Mouse (Mus musculus): ENCODE data around the gene Ube2i.

Gene Ube2i

DNA sequence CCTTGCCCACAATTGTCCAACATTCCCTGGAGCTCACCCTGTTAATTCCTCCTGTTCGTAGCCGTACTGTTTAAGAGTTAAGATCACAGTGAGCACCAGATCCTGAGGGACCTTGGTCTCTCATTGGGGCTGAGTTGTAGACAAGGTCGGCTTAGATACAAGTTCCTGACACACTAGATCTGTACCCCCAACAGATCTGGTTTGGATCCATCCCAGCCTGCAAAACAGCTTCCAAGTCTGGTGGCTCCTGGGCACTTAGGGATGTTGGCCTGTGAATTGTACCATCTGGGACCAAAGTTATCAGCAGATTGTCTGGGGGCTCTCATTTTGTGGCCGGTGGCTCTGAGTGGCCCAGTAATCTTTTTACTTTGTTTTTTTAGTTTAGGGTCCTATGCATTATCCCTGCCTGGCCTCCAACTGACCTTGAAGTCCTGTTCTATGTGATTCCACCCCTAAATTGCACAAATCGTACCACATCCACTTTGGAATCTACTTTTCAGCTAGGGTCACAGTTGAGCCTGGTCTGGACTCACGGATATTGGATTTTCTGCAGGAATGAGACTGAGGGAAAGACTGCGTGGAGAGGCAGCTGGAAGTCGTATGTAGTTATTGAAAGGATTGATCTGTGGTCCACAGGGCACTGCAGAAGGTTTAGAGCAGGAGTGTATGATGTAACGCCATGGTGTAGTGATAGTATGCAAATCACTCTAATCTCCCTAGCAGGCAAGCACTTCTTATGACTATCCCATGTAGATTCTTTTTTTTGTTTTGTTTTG is at the start of gene Ube2i:
Gene Ube2i (minus strand): TSS at position 52 of the 776 bp plus-strand sequence.
- DNase-seq, result no peak

DNA sequence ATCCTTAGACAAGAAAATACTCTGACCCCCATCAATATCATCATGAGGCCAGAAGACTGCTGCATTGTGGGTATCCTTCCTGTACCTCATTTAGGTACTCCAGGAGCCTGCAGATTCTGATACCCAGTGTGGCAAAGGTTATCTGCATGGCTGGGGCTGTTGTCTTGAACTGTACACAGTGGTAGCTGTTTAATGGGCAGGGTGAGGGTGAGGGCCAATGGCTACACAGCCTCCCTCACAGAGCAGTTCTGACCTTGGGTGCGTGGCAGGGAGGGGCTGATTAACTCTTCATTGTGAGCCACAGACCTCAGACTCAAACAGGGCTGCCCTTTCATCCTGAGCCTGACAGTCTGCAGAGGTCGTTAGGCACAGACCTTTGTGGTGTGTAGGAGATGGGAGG is 48.5 kb upstream of the Ube2i start:
- no peak for DNase-seq

DNA sequence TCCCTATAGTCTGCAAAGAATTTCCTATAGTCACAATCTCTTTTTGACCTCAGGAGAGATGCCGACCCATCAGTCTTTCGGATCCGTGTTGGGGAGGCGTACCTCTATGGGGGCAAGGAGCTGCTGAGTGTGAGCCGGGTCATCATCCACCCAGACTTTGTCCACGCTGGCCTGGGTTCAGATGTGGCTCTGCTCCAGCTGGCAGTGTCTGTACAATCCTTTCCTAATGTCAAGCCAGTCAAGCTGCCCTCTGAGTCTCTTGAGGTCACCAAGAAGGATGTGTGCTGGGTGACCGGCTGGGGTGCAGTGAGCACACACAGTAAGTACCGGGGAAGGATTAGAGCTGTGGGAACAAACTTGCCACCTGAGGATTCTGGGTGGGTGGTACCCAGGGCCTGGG is 46.4 kb upstream of the Ube2i start:
- no peak for DNase-seq

DNA sequence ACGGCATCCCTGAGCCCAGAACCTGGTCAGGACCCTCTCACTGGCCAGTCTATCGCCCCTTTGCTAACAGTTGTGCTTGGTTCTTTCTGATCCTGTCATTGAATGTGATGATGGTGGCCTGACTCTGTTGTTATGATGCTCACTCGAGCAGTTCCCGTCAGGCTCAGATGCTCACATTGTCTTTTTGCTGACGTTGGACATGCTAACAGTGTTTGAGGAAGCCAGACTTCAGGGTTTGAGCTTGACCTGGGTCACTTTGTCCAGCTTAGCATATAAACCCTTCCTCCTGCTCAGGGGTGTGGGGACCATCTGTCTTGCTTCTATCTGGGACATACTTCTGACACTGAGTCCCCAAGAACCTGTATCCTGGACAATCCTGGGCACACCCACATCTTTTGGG is 43.9 kb upstream of the Ube2i start, which contains the start of gene Prss29:
Gene Prss29 (plus strand): TSS at position 301 of the 400 bp plus-strand sequence.
- no peak for DNase-seq

DNA sequence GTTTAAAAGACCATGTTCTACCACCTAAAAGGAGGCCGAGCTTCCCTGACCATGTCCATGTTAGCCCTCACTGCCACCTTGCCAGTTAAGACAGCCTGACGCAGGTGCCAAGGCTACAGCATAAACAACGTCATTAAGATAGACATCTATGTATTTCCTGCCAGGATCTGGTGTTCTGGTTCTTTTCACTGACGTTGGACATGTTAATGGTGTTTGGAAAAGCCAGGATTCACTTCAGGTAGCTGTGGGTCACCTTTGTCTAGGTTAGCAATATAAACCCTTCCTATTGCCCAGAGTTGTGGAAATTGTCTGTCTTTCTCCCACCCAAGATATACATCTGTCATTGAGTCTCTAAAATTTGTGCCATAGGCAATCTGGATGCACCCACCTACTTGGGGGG is 33.9 kb upstream of the Ube2i start, which contains the start of gene Prss28:
Gene Prss28 (plus strand): TSS at position 301 of the 400 bp plus-strand sequence.
- no peak for DNase-seq

DNA sequence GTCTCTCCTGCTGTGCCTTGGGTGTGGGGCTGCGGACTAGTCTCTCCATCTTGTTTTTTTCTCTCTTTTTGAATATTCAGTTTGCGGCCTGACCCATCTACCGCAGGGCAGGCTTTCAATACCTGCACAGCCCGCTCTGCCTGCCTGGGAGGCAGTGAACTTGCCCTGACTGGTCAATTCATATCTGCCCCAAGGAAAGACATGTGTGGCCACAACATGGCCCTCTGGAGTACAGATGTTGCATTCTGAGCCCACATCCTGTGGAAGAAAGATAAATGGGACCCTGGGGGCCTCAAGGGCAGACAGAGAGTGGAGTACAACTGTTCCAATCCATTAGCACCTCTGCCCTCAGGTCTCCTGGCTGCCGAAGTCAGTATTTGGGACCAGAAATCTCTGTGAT is 23.7 kb upstream of the Ube2i start, which contains the start of gene Prss34:
Gene Prss34 (plus strand): TSS at position 301 of the 400 bp plus-strand sequence.
- no peak for DNase-seq

DNA sequence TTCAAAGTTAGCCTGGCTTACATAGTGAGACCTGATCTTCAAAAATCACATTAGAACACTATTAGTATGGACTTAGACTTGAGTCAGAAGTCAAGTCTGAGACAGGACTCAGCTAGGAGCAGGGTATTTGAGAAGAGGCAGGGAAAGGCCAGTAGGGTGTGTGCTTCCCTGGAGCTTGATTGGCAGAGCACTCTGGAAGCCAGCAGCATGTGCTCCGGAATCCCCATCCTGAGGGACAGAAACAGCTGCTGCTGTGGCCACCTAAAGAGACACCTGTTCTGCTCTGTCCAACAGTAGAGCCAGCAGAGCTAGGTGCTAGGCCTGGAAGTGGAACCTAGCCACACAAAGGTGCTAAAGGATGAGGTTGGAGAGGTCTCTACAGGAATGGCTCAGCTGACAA is 19.7 kb upstream of the Ube2i start:
- no peak for DNase-seq

DNA sequence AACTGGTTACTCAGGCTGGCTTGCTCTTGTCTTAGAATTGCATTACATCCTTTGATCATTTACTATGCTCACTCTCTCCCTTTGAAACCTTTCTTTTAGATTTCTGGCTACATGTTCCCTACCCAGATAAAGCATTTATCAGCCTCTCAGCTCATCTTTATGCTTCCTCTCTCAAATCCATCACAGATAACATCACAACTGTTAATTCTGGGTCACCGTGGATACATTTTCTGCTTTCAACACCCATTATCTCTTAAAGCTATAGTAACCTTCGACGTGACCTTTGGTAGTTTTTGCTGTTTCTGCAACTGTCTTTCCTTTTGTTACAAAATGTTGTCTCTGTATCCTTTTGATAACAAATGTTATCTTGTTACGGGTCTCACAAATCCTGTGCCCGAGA is 19.1 kb upstream of the Ube2i start:
- no peak for DNase-seq

DNA sequence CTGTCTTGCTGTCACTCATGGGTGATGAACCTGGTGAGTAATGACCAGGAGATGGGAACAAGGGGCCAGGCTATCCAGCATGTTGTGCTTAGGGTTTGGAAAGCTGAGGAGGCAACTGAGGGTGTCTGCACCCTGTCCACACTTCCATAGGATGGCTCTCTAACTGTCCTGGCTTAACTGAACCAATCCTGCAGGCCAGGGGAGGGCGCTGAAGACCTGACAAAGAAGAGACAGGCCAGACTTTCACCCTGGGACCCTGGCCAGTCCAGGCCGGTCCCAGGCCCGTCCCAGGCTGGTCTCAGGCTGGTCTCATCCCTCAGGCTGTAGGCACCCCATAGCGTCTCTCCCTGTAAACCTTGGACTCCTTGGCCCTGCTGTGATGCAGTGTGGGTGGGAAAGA is 16.0 kb upstream of the Ube2i start:
- no peak for DNase-seq

DNA sequence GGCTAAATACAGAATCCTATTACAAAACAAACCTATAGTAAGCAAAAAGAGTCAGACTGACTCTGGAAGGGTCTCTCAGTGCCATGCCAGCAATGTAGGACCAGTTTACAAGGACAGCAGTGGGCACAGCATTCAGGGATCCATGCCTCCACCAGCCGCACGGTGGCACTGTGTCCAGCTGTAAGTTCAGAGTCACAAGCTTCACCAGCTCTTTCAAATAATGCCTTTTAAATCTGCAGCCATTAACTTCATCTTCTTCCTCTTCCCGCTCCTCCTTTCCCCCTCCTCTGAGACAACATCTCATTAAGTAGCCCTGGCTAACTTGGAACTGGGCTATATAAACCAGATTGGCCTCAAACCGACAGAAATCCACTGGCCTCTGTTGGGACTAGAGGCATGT is 14.4 kb upstream of the Ube2i start:
- DNase-seq, result no peak

DNA sequence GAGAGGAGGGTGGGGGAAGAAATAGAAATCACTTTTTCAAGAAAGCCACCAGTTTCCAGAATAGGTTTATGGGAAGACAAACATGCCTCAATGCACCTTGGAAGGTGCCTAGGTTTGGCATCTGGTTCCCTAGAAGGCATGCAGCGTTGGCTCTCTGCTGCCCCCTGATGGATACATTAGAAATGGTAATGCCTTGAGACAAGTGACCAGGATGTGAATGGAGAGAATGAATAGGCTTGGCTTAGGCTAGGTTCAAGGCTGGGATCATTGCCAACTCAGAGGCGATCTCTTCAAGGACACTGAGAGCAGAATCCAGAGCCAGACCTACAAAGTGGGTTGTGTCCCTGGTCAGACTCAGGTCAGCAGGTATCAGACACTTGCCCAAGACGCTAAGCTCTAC is 10.6 kb upstream of the Ube2i start:
- DNase-seq, result peak; percentile 22 to 42

DNA sequence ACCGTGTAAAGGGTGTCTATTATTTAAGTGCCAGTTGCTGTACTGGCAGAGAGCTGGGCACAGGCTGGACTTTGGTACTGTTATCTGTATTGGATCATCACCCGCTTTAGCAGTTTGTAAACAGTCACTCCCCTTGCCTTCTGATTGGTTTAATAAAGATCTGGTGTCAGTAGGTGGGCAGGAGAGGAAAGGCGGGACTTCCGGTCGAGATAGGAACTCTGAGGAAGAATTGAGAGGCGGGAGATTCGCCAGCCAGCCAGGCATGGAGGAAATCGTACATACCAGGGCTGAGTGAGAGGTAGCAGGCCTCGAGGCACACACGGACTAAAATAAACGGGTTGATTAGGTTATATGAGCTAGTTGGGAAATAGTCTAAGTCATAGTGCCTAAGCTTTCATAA is 7.7 kb upstream of the Ube2i start:
- DNase-seq, result peak in 1 of 2 experiments; percentile 29

DNA sequence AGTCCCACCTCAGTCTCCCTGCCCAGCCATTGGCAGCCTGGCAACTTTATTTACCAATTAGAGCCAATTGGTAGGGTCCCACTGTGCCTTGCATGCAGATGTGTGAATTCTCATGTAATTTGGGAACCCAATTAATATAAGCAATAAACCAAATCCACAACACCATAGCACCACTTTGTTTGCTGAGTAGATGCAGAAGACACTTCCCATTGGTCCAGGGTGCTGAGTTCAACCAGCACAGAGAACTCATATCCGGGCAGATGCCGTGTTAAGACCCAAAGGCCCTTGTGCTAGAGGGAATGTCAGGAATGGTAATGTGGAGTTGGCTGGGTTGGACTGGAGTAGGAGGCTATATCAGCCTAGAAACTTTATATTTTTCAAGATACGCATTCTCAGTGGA is 1.4 kb upstream of the Ube2i start:
- DNase-seq, result no peak

DNA sequence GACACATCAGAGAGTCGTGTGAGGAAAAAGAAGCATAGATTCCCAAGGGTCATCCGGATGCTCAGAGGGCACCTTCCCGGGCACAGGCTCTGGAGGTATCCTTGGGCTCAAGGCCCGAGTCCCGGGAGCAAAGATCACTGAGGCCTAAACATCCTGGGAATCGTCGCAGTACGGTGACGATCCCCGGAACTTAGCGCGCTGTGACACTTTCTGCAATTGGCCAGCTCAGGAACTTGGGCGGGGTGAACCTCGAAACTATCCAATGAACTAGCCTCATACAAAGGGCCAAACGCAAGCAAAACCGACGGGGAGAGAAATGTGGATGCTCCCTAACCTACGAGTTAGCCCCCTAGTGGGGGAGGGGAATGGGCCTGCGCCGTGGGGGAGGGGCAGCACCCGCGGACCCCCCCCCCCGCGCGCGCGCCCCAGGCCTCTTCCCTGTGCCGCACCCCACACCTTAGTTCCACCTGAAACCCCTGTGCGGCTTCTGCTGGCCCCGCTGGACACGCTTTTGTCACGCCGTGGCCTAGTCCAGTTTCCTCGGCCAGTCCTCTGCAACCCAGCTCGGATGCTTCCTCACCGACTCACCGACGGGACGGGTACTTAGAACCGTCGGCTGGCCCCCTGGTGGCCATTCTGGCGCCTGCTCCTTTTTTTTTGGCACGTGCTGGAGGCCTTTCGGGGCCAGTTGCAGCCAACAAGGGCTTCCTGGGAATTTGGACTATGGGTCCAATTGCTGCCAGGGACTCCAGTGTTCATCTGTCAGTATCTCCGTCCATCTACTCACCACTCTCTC is 518 bp downstream of the Ube2i start:
- peak; percentile 80 to 92 for DNase-seq

DNA sequence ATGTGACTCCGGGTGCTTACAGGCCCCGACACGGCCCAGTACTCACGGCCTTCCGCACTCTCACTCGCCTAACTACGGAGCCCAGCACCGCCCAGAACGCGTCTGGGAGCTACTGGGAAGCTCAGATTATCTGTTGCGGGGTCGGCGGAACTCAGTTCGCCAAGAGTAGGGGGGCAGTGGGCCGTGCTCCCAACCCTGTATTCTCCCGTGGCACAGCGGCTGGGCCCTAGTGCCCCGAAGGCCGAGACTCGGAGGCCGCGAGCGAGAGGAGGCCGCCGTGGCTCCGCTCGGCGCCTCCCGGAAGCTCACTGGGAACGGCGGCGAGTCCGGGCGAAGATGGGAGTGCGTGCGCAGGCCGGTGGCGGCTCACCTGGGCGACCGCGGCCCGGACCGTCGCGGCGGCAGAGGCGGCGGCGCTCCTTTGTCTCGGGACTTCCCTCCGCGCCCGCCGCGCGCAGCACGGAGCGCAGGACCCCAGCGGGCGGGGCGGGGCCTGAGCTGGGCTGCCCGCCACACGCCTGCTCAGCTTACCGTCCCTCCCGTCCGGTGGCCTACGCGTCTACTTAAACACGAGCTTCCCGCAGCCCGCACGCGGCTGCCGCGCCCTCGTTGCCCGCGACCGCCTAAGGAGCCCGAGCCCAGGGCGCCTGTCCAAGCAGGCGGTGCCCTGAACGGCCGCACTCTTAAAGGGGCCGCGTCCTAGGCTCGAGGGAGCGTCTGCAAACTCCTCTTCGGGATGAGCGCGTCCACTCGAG is 1.3 kb downstream of the Ube2i start:
- peak in 1 of 2 experiments; percentile 71 for DNase-seq

DNA sequence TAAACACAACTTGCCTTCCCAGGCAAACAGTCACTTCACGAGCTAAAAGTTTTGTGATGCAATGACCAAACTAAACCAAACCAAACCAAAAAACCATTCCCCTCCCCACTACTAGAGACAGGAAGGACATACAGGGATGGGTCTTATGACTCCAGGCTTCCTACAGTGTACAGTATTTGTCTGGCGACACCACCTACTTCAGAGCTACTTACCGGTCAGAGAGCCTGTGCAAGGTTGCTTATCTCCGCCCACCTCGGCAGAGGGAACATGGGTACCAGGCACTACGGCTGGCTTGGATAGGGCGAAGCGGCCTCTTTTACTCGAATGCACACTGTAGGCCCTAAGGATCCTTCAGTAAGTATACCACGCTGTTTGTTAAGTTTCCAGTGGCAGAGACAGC is 2.1 kb downstream of the Ube2i start:
- no peak for DNase-seq

DNA sequence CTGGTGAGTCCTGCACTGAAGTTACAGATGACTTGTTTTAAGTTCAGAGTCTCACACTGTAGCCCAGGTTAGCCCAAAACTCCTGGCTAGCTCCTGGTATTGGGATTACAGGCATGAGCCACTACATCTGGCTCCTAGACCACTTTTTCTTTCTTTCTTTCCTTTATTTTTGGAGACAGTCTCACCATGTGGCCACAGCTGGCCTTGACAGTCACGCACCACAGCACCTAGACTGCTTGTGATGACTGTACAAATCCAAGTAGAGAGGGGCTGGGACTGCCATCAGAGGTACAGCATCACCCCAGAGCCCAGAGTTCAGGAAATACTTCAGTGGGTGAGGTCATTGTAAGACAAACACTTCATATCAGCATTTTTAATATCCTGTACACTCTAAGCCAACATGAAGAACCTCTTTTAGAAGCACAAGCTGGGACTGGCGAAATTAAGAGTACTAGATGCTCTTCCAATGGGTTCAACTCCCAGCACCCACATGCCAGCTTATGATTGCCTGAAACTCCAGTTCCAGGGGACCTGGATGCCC is 3.6 kb downstream of the Ube2i start:
- DNase-seq, result no peak

DNA sequence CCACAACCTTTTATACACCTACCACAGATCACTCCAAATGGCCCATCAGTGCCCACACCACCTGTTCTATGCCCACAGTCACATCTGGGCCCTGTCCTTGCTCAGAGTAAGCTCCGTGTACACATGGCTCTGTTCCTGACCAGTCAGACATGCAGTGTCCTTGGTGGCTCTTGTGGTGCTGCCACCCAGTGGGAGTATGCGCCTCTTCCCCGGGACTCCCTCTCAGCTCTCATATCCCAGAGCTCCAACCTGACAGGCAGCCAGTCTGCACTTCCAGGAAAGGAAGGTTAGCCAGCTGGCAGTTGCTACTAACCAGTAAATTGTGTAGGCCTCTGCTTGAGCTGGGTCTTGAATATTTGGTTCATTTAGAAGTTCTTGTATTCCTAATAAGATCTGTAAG is 10.0 kb downstream of the Ube2i start:
- DNase-seq, result no peak

DNA sequence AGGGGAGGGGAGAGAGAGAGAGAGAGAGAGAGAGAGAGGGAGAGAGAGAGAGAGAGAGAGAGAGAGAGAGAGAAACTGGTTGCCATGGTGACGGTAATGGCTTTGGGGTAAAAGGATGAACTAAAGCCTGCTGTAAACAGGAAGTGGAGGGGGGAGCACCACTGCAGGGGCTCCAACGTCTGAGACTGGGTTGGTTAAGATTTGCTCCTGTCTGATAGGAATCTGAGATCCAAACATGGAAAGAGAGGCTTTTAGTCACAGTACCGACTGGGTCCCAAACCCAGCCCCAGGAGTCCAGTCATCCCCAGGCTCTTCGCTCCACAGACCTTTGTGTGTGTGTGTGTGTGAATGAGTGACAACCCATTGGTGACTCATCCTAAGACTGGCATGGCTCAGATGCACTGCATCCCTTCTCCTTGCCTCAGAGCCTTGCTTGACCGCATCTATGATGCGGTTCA is 16.6 kb downstream of the Ube2i start:
- DNase-seq, result peak in 1 of 2 experiments; percentile 49

DNA sequence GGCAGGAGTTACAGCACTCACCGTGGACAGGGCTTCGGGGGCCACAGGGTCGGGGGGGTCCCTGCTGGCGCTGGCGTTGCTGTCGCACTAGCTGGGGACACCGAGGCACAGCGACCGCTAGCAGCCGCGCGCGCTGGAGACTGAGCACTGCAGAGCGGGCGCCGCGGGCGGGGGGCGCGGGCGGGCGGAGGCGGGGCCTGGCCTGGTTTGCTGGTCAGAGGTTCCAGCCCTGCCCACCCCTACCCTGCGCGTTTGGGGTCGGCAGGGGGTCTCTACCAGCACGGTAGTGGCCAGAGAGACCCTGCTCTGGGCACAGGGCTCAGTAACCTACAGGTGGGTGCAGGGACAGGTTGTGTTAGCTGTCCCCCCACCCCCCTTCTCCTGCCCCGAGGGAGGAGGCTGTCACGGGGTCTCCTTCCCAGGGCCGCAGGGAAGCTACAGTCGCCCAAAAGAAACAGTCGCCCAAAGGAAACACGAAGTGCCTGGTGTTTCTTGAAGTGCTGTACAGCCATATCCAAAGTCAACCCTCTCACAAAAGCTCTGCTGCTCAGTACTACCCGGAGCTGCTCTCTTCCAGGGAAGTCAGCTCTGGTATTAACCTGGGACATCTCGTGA is 18.2 kb downstream of the Ube2i start, which contains the start of gene Baiap3:
Gene Baiap3 (minus strand): TSS at position 225 of the 615 bp plus-strand sequence.
- DNase-seq, result no peak

DNA sequence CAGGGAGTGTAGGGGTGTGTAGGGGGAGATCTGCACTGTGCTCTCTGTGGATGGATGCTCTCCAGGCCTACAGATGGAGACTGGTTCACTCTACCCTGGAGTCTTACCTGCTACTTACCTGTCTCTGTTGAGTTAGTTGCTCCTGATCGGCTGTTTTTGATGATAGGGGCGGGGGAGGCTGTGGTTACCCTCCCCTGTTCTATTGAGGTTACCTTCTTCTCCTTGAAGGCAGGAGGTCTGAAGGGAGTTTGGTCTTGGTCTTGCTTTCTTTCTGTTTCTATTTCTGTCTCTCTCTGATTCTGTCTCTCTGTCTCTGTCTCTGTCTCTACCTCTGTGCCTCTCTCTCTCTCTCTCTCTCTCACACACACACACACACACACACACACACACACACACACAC is 19.3 kb downstream of the Ube2i start:
- no peak for DNase-seq

DNA sequence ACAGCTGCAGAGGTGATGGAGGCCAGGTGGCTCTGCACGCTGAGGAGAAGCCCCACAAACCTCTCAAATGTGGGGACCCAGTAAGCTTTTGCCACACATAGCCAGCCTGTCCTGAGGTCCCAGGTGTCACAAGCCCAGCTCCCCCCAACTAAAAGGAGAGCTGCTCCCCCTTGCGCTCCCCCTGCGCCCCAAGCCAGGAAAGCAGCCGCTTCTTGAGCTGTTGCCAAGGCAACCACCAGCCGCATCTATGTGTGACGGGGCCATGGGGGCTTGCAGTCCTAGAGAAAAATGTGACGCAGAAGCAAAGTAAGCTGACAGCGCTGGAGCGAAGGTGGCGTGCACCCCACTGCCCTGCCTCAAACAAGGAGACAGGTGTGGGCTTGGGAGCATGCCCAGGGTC is 20.7 kb downstream of the Ube2i start:
- DNase-seq, result peak; percentile 56 to 62
